Mouse (Mus musculus): Measurements from ENCODE around the gene Manf. TPM values are rescaled to one million over a fixed set of nuclear protein-coding genes. Genes with fewer than 3 reads are reported as not detected.

Gene Manf
- polyA plus RNA-seq, 1 experiment: 7.5 TPM

DNA sequence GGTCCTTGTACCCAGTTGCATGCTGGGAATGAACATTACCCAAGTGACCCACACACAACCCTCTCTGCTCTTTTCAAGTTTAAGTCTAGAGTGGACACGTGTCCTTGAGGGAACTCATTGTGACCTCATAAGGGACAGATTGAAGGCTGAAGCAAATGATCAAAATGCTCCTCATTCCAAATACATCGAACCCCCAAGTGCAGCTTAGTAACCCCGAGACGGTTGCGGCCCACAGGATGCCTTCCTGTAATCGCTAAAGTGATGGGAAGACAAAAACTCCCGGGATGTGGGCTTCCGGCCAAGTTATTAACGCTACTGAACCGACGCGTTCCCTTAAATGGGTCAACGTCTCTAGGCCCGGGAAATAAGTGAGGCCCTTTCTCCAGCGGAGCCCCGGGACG, 438 bp downstream of the Manf start:
- peaks cover 26% of the 10 kb centered on the region for H3K36me3 ChIP-seq (ENCODE audit: control insufficient read depth, insufficient read depth, low read length)
- H3K27me3 ChIP-seq (ENCODE audit: control insufficient read depth, insufficient read depth, low read length): no peaks in the 10 kb centered on the region
- under 1% methylated on average over 17 of the region's 17 CpGs for WGBS
- H3K27ac ChIP-seq (ENCODE audit: insufficient read depth, low read depth, low read length): peak overlapping the region; percentile 84
- peaks cover 16% of the 10 kb centered on the region for H3K4me1 ChIP-seq (ENCODE audit: control insufficient read depth, insufficient read depth, insufficient read length, low read length)
- peak overlapping the region; percentile 96 for H3K4me3 ChIP-seq (ENCODE audit: low read depth, low read length)
- TF ChIP-seq POLR2A (IDR thresholded peaks at IDR 0.05; ENCODE audit: low read depth, low read length) (no peak), CTCF (IDR thresholded peaks at IDR 0.05; ENCODE audit: extremely low read depth, insufficient read length, insufficient replicate concordance, low read depth, low read length) (no peak)

DNA sequence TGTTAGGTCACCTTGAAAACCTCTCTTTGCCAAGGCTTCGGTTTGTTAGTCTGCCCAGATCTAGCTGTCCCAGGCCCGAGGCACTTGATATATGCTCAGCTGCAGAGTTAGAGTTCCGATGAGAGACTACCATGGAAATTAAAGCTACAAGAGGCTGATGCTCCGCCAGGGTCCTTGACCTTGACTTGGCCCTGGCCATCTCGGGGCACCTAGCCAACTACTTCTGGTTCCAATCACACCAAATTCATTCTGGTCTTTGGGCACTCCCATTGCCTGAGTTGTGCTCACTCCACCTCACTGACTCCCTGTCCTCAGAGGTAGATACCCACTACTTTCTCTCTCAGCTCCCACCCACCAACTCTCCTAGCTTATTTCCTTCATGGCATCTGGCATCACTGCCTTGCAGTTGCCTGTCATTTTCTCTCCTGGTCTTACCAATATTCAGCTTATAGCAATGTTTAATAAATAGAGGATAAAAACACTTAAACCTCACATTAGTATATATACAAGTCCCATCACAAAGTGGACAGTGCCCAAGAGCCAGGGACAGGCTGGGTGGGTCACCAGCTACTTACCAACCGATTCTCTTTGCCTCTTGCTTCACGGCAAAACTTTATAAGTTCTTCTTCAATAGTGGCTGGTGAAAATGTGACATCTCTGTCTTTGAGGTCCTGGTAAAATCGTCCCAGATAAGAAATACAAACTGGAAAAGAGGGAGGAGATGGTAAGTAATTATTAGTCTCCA, 1.1 kb downstream of the Manf start:
- H3K36me3 ChIP-seq (ENCODE audit: control insufficient read depth, insufficient read depth, low read length): peaks cover 26% of the 10 kb centered on the region
- H3K27me3 ChIP-seq (ENCODE audit: control insufficient read depth, insufficient read depth, low read length): no peaks in the 10 kb centered on the region
- 48% methylated on average over 8 of the region's 8 CpGs for whole genome bisulfite sequencing
- H3K4me3 ChIP-seq (ENCODE audit: low read depth, low read length): peak overlapping the region; percentile 41
- no peak overlapping the region for H3K27ac ChIP-seq (ENCODE audit: insufficient read depth, low read depth, low read length)
- no peak for TF ChIP-seq POLR2A (IDR thresholded peaks at IDR 0.05; ENCODE audit: low read depth, low read length)
- no peak for TF ChIP-seq CTCF (IDR thresholded peaks at IDR 0.05; ENCODE audit: extremely low read depth, insufficient read length, insufficient replicate concordance, low read depth, low read length)
- peaks cover 19% of the 10 kb centered on the region for H3K4me1 ChIP-seq (ENCODE audit: control insufficient read depth, insufficient read depth, insufficient read length, low read length)

- no peaks in the 10 kb centered on the region for H3K27me3 ChIP-seq (ENCODE audit: control insufficient read depth, insufficient read depth, low read length)
- no peak overlapping the region for H3K27ac ChIP-seq (ENCODE audit: insufficient read depth, low read depth, low read length)
- no peak overlapping the region for H3K4me3 ChIP-seq (ENCODE audit: low read depth, low read length)
- H3K36me3 ChIP-seq (ENCODE audit: control insufficient read depth, insufficient read depth, low read length): peaks cover 33% of the 10 kb centered on the region
- peaks cover 32% of the 10 kb centered on the region for H3K4me1 ChIP-seq (ENCODE audit: control insufficient read depth, insufficient read depth, insufficient read length, low read length)
- TF ChIP-seq POLR2A (IDR thresholded peaks at IDR 0.05; ENCODE audit: low read depth, low read length): no peak
- no peak for TF ChIP-seq CTCF (IDR thresholded peaks at IDR 0.05; ENCODE audit: extremely low read depth, insufficient read length, insufficient replicate concordance, low read depth, low read length)
- 81% methylated on average over 9 of the region's 9 CpGs for WGBS
Measured at GRCm38 (mm10) chr9:106889321-106889720, 2.5 kb downstream of the Manf start.

- H3K27me3 ChIP-seq (ENCODE audit: control insufficient read depth, insufficient read depth, low read length): no peaks in the 10 kb centered on the region
- H3K36me3 ChIP-seq (ENCODE audit: control insufficient read depth, insufficient read depth, low read length): peaks cover 37% of the 10 kb centered on the region
- 97% methylated on average over 3 of the region's 3 CpGs for WGBS
Measured at GRCm38 (mm10) chr9:106888346-106888745, 3.4 kb downstream of the Manf start.

DNA sequence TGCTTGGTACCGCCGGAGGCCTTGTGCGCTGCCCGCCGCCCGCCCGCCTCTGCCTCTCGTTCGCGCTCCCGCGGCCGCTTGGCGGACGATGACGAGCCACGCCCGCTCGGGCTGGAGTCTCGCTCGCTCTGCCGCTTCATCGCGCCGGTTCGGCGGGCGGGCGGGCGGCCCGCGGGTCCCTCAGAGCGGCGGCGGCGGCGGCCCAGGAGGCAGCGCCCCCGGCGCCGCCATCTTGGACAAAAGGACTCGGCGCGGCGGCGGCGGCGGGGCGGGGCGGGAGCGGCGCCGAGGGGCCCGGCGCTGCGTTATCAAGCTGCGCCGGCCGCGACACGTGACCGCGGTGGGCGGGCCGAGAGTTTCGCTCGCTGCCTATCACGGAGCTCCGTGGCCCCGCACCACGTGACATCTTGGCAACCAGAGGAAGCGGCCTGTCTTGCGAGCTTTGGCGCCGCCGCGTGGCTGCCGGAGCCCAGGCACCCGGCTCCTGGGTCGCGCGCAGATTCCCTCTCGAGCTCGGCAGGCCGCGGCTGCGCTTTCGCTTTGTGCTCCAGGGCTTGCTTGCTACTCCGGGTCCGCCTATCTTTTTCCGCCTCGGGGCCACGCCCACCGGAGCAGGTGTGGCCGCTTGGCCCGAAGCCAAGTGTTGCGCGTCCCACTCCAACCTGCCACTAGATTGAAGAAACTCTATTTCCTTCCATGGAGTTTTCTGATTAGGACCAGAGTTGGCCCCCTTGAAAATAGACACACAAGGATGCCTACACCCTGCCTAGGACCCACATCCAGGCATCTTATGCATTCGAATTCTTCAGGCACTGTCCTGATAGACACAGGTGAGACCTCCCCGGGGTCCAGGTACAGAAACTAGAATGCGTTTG, 4.7 kb downstream of the Manf start, which contains the start of gene Rbm15b:
Rbm15b (minus strand) TSS at position 601 of the 875 bp plus-strand sequence.
- H3K4me3 ChIP-seq (ENCODE audit: low read depth, low read length): peak within 1 kb of the TSS; percentile 81
- H3K4me1 ChIP-seq (ENCODE audit: control insufficient read depth, insufficient read depth, insufficient read length, low read length): peaks cover 41% of the 10 kb centered on the region
- H3K27me3 ChIP-seq (ENCODE audit: control insufficient read depth, insufficient read depth, low read length): no peaks in the 10 kb centered on the region
- 2% methylated on average over 100 of the region's 101 CpGs for WGBS
- H3K36me3 ChIP-seq (ENCODE audit: control insufficient read depth, insufficient read depth, low read length): peaks cover 41% of the 10 kb centered on the region
- TF ChIP-seq CTCF (IDR thresholded peaks at IDR 0.05; ENCODE audit: extremely low read depth, insufficient read length, insufficient replicate concordance, low read depth, low read length) (peak; percentile 66), POLR2A (IDR thresholded peaks at IDR 0.05; ENCODE audit: low read depth, low read length) (no peak; the same call in 1 of the 2 replicates)
- H3K27ac ChIP-seq (ENCODE audit: insufficient read depth, low read depth, low read length): peak within 1 kb of the TSS; percentile 91

More at GRCm38 (mm10) chr9:106888346-106888745, 3.4 kb downstream of the Manf start:
- Histone ChIP-seq H3K4me1 (ENCODE audit: control insufficient read depth, insufficient read depth, insufficient read length, low read length) (peaks cover 37% of the 10 kb centered on the region), H3K4me3 (ENCODE audit: low read depth, low read length) (no peak overlapping the region), H3K27ac (ENCODE audit: insufficient read depth, low read depth, low read length) (no peak overlapping the region)
- TF ChIP-seq POLR2A (IDR thresholded peaks at IDR 0.05; ENCODE audit: low read depth, low read length) (no peak), CTCF (IDR thresholded peaks at IDR 0.05; ENCODE audit: extremely low read depth, insufficient read length, insufficient replicate concordance, low read depth, low read length) (no peak)

DNA sequence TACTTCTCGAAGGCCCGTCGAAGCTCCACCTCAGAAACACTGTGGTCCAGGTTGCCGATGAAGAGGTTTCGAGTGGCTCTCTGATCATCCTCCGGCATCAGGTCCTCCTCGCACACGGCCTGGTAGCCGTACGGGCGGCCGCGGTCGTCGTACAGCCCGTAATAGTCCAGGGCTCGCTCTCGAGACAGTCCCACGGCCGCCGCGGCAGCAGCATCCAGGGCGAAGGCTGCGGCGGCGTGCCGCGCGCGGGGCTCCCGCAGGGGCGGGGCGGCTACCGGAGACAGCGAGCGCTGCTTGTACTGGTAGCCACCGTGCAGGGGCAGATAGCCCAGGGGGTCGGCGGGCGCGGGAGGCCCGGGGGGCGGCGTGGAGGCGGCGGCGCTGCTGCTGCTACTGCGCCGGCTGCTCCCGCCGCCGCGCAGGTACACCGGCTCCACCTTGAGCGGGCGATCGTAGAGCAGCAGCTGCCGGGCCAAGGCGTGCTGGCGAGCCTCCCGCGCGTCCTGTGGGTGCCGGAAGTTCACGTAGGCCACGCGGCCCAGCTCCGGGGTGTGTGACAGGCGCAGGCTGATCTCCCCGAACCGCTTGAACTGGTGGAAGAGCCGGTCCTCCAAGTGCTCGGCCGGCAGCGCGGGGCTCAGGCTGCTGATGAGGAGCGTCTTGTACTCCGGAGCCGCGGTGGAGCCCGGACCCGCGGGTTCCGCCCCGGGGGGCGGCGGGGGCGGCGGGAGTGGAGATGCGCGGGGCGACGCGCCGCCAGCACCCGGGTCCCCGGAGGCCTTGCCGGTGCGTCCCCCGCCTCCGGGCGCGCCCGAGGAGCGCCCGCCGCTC, 5.7 kb downstream of the Manf start:
- Histone ChIP-seq H3K4me1 (ENCODE audit: control insufficient read depth, insufficient read depth, insufficient read length, low read length) (peaks cover 41% of the 10 kb centered on the region), H3K4me3 (ENCODE audit: low read depth, low read length) (peak overlapping the region; percentile 81), H3K27me3 (ENCODE audit: control insufficient read depth, insufficient read depth, low read length) (no peaks in the 10 kb centered on the region), H3K36me3 (ENCODE audit: control insufficient read depth, insufficient read depth, low read length) (peaks cover 44% of the 10 kb centered on the region), H3K27ac (ENCODE audit: insufficient read depth, low read depth, low read length) (no peak overlapping the region)
- no peak for TF ChIP-seq POLR2A (IDR thresholded peaks at IDR 0.05; ENCODE audit: low read depth, low read length)
- TF ChIP-seq CTCF (IDR thresholded peaks at IDR 0.05; ENCODE audit: extremely low read depth, insufficient read length, insufficient replicate concordance, low read depth, low read length): no peak
- under 1% methylated on average over 104 of the region's 107 CpGs for WGBS
